Mouse (Mus musculus): ENCODE measurements around the gene Tnfrsf1b. TPM values are rescaled to one million over a fixed set of nuclear protein-coding genes. Genes with fewer than 3 reads are reported as not detected.

Tnfrsf1b gene
- polyA plus RNA-seq, 1 experiment from 2014 or later: 3.2 TPM

DNA sequence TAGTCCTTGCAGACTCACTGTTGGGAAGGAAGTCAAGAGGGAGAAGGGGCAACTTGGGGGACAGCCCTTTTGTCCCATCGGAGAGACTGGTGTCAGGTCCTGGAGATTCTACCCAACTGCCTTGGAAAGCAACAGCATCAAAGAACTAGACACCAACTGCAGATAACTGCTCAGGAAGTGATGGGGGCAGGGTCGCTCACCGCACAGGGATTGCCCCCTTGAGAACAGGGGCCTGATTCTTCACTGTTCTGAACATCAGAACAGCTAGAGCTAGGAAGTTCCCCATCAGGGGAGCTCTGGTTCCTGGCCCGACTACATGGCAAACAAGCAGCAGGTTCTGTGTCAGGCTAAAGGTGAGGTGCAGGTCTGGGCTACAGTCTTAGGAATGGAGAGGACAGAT lies 19.8 kb upstream of the Tnfrsf1b start:
- Histone ChIP-seq H3K36me3 (ENCODE audit: control insufficient read depth, insufficient read depth, low read length) (no peaks in the 10 kb centered on the region), H3K27me3 (ENCODE audit: control insufficient read depth, insufficient read depth, low read length) (no peaks in the 10 kb centered on the region), H3K4me1 (ENCODE audit: control insufficient read depth, insufficient read depth, low read length) (no peaks in the 10 kb centered on the region), H3K4me3 (ENCODE audit: low read depth, low read length) (no peak overlapping the region), H3K9ac (replicated peaks; ENCODE audit: low read depth, low read length) (no peak overlapping the region), H3K27ac (ENCODE audit: low read length) (no peak overlapping the region), H3K4me2 (replicated peaks; ENCODE audit: low read depth, low read length) (no peak overlapping the region), H3K9me3 (ENCODE audit: control insufficient read depth, low read depth, low read length) (no peaks in the 10 kb centered on the region)
- 83% methylated on average over 4 of the region's 4 CpGs for WGBS
- no peak for ATAC-seq (ENCODE audit: insufficient number of reproducible peaks, insufficient read depth, low FRiP score, low read depth)

DNA sequence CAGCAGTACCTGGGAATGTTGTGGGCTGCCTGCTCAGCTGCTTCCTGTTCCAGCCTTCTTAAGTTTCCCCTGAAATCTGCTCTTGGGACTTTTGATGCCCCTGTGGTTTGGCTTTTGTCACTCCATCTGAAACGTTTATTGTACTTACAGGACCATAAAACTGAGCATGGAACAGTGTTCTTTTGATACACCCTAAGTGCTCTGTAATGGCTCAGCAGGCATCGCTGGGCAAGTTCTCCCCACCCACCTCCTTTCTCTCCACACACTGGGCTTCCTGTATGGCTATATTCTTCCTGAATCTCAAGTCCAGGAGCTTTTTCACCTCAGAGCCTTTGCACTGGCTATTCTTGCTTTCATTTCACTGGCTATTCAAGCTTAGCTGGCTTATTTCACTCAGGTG lies 18.1 kb upstream of the Tnfrsf1b start:
- Histone ChIP-seq H3K4me1 (ENCODE audit: control insufficient read depth, insufficient read depth, low read length) (no peaks in the 10 kb centered on the region), H3K36me3 (ENCODE audit: control insufficient read depth, insufficient read depth, low read length) (no peaks in the 10 kb centered on the region), H3K27ac (ENCODE audit: low read length) (no peak overlapping the region), H3K4me2 (replicated peaks; ENCODE audit: low read depth, low read length) (no peak overlapping the region), H3K9ac (replicated peaks; ENCODE audit: low read depth, low read length) (no peak overlapping the region), H3K27me3 (ENCODE audit: control insufficient read depth, insufficient read depth, low read length) (no peaks in the 10 kb centered on the region), H3K4me3 (ENCODE audit: low read depth, low read length) (no peak overlapping the region), H3K9me3 (ENCODE audit: control insufficient read depth, low read depth, low read length) (no peaks in the 10 kb centered on the region)
- ATAC-seq (ENCODE audit: insufficient number of reproducible peaks, insufficient read depth, low FRiP score, low read depth): no peak
- WGBS: 25% methylated on average over 2 of the region's 2 CpGs

DNA sequence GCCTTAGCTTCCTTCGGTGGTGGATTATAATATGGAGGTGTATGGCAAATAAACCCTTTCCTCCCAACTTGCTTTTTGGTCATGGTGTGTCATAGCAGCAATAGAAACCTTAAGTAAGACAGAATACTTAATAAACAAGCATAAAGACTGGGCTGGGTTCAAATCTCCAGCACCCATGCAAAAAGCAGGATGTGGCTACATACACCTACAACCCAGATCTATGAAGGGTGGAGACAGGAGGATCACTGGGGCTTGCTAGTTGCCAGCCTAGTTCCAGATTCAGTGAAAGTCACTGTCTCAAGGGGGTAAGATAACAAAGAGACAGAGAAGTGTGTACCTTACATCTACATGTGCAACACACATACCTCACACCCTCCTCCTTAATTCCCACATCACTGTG lies 16.9 kb upstream of the Tnfrsf1b start:
- no peak overlapping the region for H3K9ac ChIP-seq (replicated peaks; ENCODE audit: low read depth, low read length)
- 96% methylated on average over 1 of the region's 1 CpGs for WGBS
- no peak overlapping the region for H3K4me2 ChIP-seq (replicated peaks; ENCODE audit: low read depth, low read length)
- H3K27me3 ChIP-seq (ENCODE audit: control insufficient read depth, insufficient read depth, low read length): no peaks in the 10 kb centered on the region
- no peaks in the 10 kb centered on the region for H3K9me3 ChIP-seq (ENCODE audit: control insufficient read depth, low read depth, low read length)
- no peaks in the 10 kb centered on the region for H3K4me1 ChIP-seq (ENCODE audit: control insufficient read depth, insufficient read depth, low read length)
- H3K27ac ChIP-seq (ENCODE audit: low read length): no peak overlapping the region
- no peaks in the 10 kb centered on the region for H3K36me3 ChIP-seq (ENCODE audit: control insufficient read depth, insufficient read depth, low read length)
- no peak for ATAC-seq (ENCODE audit: insufficient number of reproducible peaks, insufficient read depth, low FRiP score, low read depth)
- no peak overlapping the region for H3K4me3 ChIP-seq (ENCODE audit: low read depth, low read length)

DNA sequence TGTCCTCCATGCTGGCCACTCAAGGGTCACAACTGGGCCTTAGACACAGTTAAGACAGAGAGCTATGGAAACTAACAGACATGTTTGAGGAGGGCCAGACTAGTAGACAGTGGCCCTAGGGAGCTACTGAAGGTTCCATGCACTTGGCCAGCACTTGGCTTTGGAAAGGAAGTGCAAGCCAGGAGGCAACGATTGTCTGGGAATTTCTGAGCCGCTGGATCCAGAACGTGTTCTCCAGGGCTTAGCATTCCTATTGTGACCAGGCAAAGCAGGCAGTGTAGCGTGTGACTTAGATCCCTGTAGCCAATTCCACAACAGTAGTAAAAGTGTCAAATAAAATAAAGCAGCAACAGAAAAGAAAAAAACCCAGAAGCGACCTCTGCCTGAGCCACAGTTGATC lies 14.1 kb upstream of the Tnfrsf1b start:
- Histone ChIP-seq H3K4me2 (replicated peaks; ENCODE audit: low read depth, low read length) (no peak overlapping the region), H3K9ac (replicated peaks; ENCODE audit: low read depth, low read length) (no peak overlapping the region), H3K27ac (ENCODE audit: low read length) (no peak overlapping the region), H3K27me3 (ENCODE audit: control insufficient read depth, insufficient read depth, low read length) (no peaks in the 10 kb centered on the region), H3K4me3 (ENCODE audit: low read depth, low read length) (no peak overlapping the region), H3K36me3 (ENCODE audit: control insufficient read depth, insufficient read depth, low read length) (no peaks in the 10 kb centered on the region), H3K9me3 (ENCODE audit: control insufficient read depth, low read depth, low read length) (no peaks in the 10 kb centered on the region), H3K4me1 (ENCODE audit: control insufficient read depth, insufficient read depth, low read length) (no peaks in the 10 kb centered on the region)
- WGBS: 88% methylated on average over 5 of the region's 5 CpGs
- no peak for ATAC-seq (ENCODE audit: insufficient number of reproducible peaks, insufficient read depth, low FRiP score, low read depth)

DNA sequence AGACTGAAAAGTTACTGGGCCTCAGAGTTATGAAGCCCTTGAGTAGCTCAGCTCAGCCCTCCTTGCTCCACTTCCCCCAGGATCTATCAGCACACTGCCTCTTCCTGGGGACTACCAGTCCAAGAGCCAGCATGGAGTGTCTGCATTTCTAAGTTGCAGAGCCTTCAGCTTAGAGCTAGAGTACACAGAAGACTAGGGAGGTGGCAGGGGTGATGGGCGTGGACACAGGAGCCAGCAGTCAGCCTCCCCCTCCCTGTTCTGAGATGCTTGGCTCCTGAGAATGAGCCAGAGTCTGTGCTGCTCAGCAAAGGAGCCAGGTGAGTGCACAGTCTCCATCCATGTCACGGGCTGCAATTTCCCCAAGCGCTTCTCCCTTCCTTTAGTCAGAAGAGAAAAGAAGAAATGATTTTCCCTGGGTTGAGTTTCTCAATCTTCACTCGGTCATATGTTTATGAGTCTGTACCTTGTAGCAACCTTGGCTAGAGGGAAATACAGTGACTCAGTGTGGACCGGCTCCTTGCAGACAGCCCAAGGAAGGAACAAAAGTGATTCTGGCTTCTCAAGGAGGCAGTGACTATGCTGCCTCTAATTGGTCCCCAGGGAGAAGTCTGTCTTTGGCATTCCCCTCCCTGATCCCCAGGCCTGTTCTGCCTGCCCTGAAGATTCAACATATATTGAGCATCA lies 11.2 kb upstream of the Tnfrsf1b start:
- Histone ChIP-seq H3K4me3 (ENCODE audit: low read depth, low read length) (no peak overlapping the region), H3K9ac (replicated peaks; ENCODE audit: low read depth, low read length) (no peak overlapping the region), H3K4me1 (ENCODE audit: control insufficient read depth, insufficient read depth, low read length) (no peaks in the 10 kb centered on the region), H3K27me3 (ENCODE audit: control insufficient read depth, insufficient read depth, low read length) (no peaks in the 10 kb centered on the region), H3K36me3 (ENCODE audit: control insufficient read depth, insufficient read depth, low read length) (no peaks in the 10 kb centered on the region), H3K27ac (ENCODE audit: low read length) (no peak overlapping the region), H3K9me3 (ENCODE audit: control insufficient read depth, low read depth, low read length) (no peaks in the 10 kb centered on the region), H3K4me2 (replicated peaks; ENCODE audit: low read depth, low read length) (no peak overlapping the region)
- WGBS: 58% methylated on average over 5 of the region's 5 CpGs
- ATAC-seq (ENCODE audit: insufficient number of reproducible peaks, insufficient read depth, low FRiP score, low read depth): no peak

DNA sequence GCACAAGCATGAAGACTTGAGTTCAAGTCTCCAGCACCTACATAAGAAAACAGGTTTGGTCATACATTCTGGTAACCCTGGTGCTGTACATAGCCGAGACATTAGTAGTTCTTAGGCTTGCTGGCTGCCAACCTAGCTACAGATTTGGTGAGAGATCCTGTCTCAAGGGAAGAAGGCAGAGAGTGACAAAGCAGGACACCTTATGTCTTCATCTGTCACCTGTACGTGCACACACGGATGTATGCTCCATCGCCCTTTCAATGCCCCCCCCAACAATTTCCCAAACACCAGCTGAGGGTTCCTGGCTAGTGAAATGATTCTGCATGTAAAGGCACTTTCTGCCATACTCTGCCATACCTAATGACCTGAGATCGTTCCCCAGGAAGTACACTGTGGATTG lies 9.5 kb upstream of the Tnfrsf1b start:
- WGBS: 89% methylated on average over 5 of the region's 5 CpGs
- H3K27ac ChIP-seq (ENCODE audit: low read length): no peak overlapping the region
- no peak for ATAC-seq (ENCODE audit: insufficient number of reproducible peaks, insufficient read depth, low FRiP score, low read depth)
- no peak overlapping the region for H3K4me2 ChIP-seq (replicated peaks; ENCODE audit: low read depth, low read length)
- no peaks in the 10 kb centered on the region for H3K36me3 ChIP-seq (ENCODE audit: control insufficient read depth, insufficient read depth, low read length)
- H3K27me3 ChIP-seq (ENCODE audit: control insufficient read depth, insufficient read depth, low read length): no peaks in the 10 kb centered on the region
- H3K9me3 ChIP-seq (ENCODE audit: control insufficient read depth, low read depth, low read length): no peaks in the 10 kb centered on the region
- H3K4me3 ChIP-seq (ENCODE audit: low read depth, low read length): no peak overlapping the region
- no peak overlapping the region for H3K9ac ChIP-seq (replicated peaks; ENCODE audit: low read depth, low read length)
- no peaks in the 10 kb centered on the region for H3K4me1 ChIP-seq (ENCODE audit: control insufficient read depth, insufficient read depth, low read length)

DNA sequence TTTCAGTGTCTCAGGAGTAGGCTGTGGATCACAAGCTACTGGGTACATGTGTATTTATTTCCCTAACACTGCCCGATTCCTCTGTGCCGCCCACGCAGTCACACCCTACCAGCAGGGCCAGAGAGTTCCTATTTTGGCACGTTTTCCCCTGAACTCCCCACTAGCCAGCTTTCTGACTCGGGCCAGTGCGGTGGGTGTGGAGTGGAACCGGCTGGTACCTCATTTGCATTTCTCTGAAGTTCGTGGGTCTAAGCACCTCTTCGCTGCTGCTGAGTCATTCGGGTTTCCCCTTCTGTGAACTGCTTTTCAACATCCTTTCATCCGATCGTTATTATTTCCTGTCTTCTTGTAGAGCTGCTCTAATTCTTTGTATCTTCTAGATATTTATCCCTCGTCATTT lies 7.7 kb upstream of the Tnfrsf1b start:
- Histone ChIP-seq H3K4me1 (ENCODE audit: control insufficient read depth, insufficient read depth, low read length) (no peaks in the 10 kb centered on the region), H3K9ac (replicated peaks; ENCODE audit: low read depth, low read length) (no peak overlapping the region), H3K4me3 (ENCODE audit: low read depth, low read length) (no peak overlapping the region), H3K4me2 (replicated peaks; ENCODE audit: low read depth, low read length) (no peak overlapping the region), H3K9me3 (ENCODE audit: control insufficient read depth, low read depth, low read length) (no peaks in the 10 kb centered on the region), H3K36me3 (ENCODE audit: control insufficient read depth, insufficient read depth, low read length) (no peaks in the 10 kb centered on the region), H3K27me3 (ENCODE audit: control insufficient read depth, insufficient read depth, low read length) (no peaks in the 10 kb centered on the region), H3K27ac (ENCODE audit: low read length) (no peak overlapping the region)
- WGBS: 39% methylated on average over 13 of the region's 13 CpGs
- no peak for ATAC-seq (ENCODE audit: insufficient number of reproducible peaks, insufficient read depth, low FRiP score, low read depth)

DNA sequence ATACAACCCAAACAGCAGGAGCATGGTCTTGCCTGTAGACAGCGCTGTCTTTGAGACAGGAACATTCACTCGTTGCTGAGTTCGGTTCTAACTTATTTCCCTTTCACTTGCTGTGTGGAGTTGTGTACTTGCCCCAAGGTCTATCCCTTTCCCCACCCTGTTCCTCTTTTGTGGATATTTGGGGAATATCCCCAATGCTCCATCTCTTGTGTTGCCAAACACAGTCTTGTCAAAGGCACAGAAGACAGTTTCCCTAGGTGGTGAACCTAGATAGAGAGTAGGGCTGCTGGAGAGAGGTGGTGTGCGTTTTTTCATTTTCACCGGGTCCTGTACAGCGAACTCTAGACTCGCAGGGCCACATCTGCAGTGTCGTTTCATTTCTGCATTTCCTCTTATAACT lies 5.9 kb upstream of the Tnfrsf1b start:
- no peak for ATAC-seq (ENCODE audit: insufficient number of reproducible peaks, insufficient read depth, low FRiP score, low read depth)
- Histone ChIP-seq H3K9ac (replicated peaks; ENCODE audit: low read depth, low read length) (no peak overlapping the region), H3K27ac (ENCODE audit: low read length) (no peak overlapping the region), H3K36me3 (ENCODE audit: control insufficient read depth, insufficient read depth, low read length) (no peaks in the 10 kb centered on the region), H3K4me1 (ENCODE audit: control insufficient read depth, insufficient read depth, low read length) (no peaks in the 10 kb centered on the region), H3K4me3 (ENCODE audit: low read depth, low read length) (no peak overlapping the region), H3K27me3 (ENCODE audit: control insufficient read depth, insufficient read depth, low read length) (no peaks in the 10 kb centered on the region), H3K9me3 (ENCODE audit: control insufficient read depth, low read depth, low read length) (no peaks in the 10 kb centered on the region), H3K4me2 (replicated peaks; ENCODE audit: low read depth, low read length) (no peak overlapping the region)
- WGBS: 88% methylated on average over 8 of the region's 8 CpGs

DNA sequence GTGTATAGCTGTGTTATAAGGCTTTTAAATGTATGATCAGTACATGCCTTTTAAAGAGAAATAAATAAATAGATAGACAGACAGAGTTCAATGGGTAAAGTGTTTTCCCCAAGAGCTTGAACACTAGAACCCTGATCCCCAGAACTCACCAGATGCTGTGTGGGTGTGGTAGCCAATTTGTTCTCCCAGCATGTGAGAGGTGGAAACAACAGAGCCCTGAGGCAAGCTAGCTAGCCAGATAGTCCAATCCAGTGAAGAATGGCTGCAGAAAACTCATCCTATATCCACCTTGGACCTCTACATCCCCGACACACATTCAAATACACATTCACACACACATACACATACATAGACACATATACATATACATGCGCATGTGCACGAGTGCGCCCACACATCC lies 4.9 kb upstream of the Tnfrsf1b start:
- no peaks in the 10 kb centered on the region for H3K4me1 ChIP-seq (ENCODE audit: control insufficient read depth, insufficient read depth, low read length)

More for the DNA sequence above, 4.9 kb upstream of the Tnfrsf1b start:
- Histone ChIP-seq H3K4me2 (replicated peaks; ENCODE audit: low read depth, low read length) (no peak overlapping the region), H3K4me3 (ENCODE audit: low read depth, low read length) (no peak overlapping the region), H3K9me3 (ENCODE audit: control insufficient read depth, low read depth, low read length) (no peaks in the 10 kb centered on the region), H3K36me3 (ENCODE audit: control insufficient read depth, insufficient read depth, low read length) (no peaks in the 10 kb centered on the region), H3K27me3 (ENCODE audit: control insufficient read depth, insufficient read depth, low read length) (peaks cover 6% of the 10 kb centered on the region; the same call in 1 of the 2 replicates), H3K9ac (replicated peaks; ENCODE audit: low read depth, low read length) (no peak overlapping the region), H3K27ac (ENCODE audit: low read length) (no peak overlapping the region)
- WGBS: 93% methylated on average over 4 of the region's 4 CpGs
- no peak for ATAC-seq (ENCODE audit: insufficient number of reproducible peaks, insufficient read depth, low FRiP score, low read depth)

All from stomach, embryonic 14.5 days (tissue).